Mouse (Mus musculus): ENCODE data around the gene Ptprf. TPM values are rescaled to one million over a fixed set of nuclear protein-coding genes. Genes with fewer than 3 reads are reported as not detected.

The Ptprf gene
- total RNA-seq (2021), result 10 to 100 TPM; 22.6 to 29.3 TPM

DNA sequence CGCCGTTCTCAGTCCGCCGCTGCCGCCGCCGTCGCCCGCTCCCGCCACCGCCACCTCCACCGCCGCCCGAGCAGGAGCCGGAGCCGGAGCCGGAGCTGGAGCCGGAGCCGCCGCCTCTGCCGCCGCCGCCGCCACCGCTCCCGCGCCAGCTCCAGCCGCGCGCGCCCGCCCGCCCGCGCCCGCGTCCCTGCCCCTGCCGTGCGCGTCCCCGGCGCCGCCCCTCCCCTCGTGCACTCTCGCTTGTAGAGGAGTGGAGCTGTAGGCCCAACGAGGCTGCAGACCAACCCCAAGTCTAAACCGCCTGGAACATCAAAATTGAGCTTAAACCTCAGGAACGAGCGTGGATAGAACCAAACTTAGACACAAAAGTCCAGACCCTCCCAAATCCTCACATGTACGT, at the start of gene Ptprf:
Gene Ptprf, minus strand, starts transcription at position 175 of the 400 bp plus-strand sequence.
- intact Hi-C loops (cut with DNase I), result loop anchor here (5.0 kb wide), 1 partner anchor 144 kb away; no protein-coding TSS in a partner anchor
- DNase-seq, result peak; percentile 77 to 82

- peak; percentile 36 to 66 for DNase-seq
- intact Hi-C loops (cut with DNase I), result no loop called here
These were observed 45.5 kb upstream of the Ptprf start for GRCm38 (mm10) chr4:118336658-118337057.

- DNase-seq, result no peak
- intact Hi-C loops (cut with DNase I), result no loop called here
These were observed 44.8 kb upstream of the Ptprf start for GRCm38 (mm10) chr4:118335991-118336390.

DNA sequence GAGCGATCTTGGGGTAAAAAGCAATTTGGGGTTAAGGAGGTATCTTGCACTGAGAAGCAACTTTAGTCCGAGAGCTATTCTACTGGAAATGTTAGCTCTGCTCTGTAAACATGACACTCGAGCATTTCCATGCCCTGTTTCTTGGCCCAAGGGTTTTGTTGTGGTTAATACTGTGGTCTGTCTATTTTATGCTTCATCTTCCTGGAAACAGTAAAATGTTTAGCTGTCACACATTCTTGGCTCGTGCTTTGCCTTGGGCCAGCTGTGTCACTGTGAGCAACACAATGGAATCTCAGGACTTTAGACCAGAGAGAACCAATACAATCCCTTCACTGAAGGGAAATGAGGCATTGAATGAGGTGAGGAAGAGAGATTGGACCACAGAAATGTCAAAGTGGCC, 40.6 kb upstream of the Ptprf start:
- peak; percentile 13 to 20 for DNase-seq
- intact Hi-C loops (cut with DNase I), result no loop called here

DNA sequence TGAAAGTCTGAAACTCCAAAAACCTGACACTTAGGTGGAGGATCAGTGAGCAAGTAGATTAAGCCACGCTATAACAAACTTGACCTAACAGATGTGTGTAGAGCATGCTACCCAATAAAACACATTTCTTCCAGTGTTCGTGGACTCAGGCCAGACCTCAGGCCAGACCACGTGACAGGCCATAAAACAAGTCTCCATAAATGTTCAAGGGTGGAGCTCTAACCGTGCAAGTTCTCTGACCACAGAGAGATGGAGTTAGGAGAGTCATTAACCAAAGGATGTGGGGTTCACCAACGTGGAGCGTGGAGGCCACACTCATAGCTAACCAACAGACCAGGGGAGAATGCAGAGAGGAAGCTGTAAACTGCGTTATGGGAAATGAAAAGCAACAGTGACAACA, 35.3 kb upstream of the Ptprf start:
- intact Hi-C loops (cut with DNase I), result no loop called here

GRCm38 (mm10) chr4:118320636-118321035, 29.4 kb upstream of the Ptprf start:
- intact Hi-C loops (cut with DNase I), result no loop called here
- DNase-seq, result no peak

More for the DNA sequence above, 35.3 kb upstream of the Ptprf start:
- no peak for DNase-seq

DNA sequence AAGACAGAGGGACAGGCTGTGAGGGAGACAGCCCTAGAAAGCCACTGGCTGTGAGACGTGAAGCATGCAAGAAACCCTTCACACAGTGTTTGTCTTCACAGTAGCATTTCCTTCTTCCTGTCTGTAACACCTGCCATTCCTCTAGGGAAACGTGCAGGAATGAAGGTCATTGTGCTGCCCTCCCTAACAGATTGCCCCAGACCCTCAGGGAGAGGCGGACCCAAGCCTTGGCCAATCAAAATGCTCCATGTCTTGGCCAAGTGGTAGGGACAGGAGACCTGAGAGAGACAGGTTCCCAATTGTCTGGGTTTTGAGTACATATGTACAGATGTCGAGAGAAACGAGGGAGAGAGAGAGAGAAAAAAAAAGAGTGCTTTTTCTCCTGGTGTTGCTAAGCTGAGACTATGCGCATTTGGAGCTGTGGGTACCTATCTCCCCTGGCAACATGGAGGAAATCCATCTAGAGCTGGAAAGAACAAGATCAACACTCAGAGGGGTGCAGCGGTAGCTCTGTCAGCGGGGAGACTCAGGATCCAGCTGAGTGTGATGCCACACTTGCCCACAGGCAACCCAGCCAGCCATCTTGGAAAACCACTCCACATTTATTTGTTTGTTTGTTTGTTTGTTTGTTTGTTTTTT, 28.6 kb upstream of the Ptprf start:
- DNase-seq, result no peak
- intact Hi-C loops (cut with DNase I), result no loop called here

DNA sequence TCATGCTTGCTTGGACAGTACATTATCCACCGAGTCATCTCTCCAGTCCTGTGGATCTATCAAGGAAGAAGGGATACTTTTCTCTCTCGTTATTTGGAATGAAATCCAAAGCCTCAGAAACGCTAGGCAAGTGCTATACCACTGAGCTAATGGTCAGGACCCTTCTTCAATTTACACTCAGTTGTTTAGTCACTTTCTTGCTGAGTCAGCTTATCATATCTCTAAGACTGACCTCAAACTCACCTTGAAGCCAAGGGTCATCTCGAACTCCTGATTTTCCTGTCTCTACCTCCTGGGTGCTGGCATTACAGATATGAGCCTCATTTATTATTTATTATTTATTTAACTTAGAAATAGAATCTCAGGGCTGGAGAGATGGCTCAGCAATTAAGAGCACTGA, 25.5 kb upstream of the Ptprf start:
- no peak for DNase-seq
- intact Hi-C loops (cut with DNase I), result no loop called here

GRCm38 (mm10) chr4:118315286-118315685, 24.1 kb upstream of the Ptprf start:
- no peak for DNase-seq
- intact Hi-C loops (cut with DNase I), result no loop called here

DNA sequence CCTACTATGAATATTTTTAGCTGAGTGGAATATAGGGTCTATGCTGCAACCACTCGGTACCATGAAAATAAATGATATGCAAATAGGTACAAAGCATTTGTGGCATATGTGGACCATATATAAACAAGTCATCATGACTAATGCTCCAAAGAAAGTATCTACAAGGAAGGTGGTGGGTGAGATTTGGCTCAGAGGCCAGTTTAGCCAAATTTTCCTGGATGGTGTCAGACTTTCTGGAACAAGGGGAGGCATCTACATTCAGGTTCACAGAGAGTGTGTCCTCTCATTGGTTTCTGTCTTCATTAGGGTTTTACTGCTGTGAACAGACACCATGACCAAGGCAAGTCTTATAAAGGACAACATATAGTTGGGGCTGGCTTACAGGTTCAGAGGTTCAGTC, 19.3 kb upstream of the Ptprf start:
- intact Hi-C loops (cut with DNase I), result no loop called here
- DNase-seq, result no peak

DNA sequence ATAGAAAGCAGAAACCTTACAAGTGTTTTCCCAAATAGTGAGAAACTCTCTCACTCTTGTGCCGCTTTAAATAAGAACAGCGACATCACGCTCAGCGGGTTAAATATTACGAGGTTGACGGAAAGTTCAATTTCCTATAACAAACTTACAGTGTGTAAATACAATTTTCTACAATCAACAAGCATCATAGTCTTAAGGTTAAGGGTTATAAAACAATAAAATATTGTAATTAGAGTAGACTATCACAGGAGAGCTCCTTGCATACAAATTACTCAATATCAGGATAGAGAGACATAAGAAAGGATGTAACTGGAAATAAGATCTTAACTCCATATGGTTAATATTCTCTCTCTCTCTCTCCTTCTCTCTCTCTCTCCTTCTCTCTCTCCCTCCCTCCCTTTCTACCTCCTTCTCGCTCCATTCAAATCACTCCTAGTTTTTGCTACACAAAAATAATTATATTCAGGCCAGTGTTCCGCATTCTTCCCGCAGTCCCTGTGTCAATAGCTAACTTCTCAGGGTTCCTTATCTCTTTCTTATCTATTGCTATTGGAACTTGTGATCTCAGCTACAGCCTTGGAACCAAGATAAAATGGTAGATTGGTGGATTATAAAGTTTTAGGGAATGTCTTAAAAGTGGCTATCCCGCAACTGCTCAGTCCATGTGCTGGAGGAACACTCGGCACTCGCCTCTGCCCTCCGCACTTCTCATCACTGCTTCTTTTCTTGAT, 16.5 kb upstream of the Ptprf start:
- DNase-seq, result no peak
- intact Hi-C loops (cut with DNase I), result no loop called here

GRCm38 (mm10) chr4:118306113-118306696, 15.0 kb upstream of the Ptprf start:
- intact Hi-C loops (cut with DNase I), result no loop called here
- DNase-seq, result no peak

DNA sequence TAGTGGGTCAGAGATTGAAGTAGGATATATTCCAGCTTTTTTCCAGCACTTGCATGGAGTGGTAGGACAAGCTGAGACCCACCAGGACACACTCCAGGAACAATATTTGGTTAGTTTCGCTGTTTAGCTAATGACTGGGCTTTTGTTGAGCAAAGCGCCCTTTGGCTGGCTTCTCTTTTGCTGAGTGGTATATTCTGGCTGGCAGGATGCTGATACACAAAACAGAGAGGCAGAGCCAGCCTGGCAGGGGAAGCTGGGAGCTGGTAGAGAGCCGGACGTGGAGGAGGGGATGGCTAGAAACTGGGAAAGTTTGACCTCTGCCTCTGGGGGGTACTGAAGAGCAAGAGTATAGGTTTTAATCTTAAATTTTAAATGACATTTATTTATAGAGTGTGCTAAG, 13.8 kb upstream of the Ptprf start:
- intact Hi-C loops (cut with DNase I), result no loop called here
- DNase-seq, result no peak

GRCm38 (mm10) chr4:118297844-118298243, 6.6 kb upstream of the Ptprf start:
- intact Hi-C loops (cut with DNase I), result no loop called here

DNA sequence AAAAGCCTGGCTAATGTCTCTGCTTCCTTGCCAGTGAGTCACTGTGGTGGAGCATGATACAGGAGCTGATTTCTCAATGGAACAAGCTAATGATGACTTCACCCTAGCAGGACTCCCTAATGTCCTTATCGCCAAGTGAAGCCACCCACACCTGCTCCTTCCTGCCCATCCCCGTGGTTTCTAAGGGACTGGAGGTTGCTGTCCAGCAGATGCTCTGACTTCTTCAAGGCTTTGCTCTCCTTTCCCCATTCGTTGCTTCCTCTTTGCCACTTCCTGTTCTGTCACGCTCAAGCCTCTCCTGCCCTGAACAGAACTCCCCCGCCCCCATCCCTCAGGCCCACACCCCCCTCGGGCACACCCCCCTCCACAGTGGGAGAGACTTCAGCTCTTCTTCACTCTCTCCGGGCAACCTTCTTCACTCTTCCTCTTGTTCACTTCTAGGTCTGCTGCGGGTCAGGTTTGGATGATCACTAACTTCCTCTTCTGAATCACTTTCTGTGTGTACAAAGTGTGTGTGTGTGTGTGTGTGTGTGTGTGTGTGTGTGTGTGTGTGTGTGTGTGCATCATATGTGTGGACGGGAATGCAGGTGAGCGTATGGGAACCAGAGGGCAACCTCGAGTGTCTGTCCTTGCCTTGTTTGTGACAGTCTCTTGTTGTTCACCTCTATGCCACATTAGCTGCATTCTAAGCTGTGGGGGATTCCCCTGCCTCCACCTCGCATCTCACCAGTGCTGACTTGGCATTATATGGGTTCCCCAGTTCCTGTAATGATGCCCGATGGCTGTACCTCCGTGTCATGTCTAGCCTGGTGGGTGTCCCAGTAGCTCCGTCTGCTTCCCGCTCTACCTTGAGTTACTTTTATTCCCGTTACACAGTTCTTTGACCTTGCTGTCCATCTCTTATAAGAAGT, 4.7 kb upstream of the Ptprf start:
- intact Hi-C loops (cut with DNase I), result loop anchor here (2.0 kb wide), 1 partner anchor 205 kb away; no protein-coding TSS in a partner anchor
- DNase-seq, result no peak

More at GRCm38 (mm10) chr4:118297844-118298243, 6.6 kb upstream of the Ptprf start:
- DNase-seq, result no peak

DNA sequence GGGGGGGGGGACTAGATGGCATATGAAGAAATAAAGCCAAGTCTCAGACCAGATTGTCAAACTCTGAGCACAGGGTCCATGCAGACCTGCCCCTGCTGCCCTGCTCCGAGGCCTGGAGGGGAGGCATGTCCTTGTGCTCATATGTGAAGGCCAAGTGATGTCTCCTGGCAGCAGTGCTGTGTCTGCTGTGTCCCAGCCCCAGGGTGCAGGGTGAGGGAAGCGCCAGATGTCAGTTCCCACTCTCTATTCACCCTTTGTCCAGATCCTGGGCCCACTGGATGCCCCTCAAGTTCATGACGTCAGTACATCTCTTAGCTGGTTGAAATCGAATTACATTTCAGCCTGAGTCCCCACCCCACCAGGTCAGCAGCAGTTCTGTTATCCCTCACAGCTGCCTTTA, 3.6 kb upstream of the Ptprf start:
- intact Hi-C loops (cut with DNase I), result loop anchor here (2.0 to 5.0 kb wide), 2 partner anchors 148 to 204 kb away; no protein-coding TSS in a partner anchor
- no peak for DNase-seq

DNA sequence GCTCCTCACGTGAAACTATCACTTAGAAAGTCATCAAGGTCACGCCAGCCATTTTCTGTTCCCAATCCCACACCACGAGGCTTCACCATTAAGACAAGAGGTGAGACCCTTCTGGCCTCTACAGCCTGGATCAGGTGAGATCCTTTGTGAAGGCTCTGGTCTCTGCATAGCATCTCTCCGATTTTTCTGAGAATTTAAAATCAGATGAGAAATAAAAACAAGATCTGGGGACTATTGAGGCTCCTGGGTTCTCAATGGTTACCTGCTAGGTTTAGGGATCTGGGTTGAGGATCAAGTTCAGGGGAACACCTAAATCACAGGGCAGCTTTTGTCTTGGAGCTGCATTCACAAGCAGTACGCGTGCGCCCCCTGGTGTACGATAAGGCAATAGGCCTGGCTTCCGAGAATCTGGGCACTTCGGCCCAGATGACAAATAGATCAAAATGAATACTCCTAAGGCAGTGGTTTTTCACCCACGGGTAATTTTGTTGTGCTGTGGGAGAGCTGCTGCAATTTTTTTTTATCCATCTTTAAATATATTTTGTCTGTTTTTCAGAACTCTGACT, 1.6 kb upstream of the Ptprf start:
- intact Hi-C loops (cut with DNase I), result loop anchor here (1.0 to 5.0 kb wide), 2 partner anchors 77 to 146 kb away; no protein-coding TSS in a partner anchor
- DNase-seq, result peak; percentile 82 to 88

GRCm38 (mm10) chr4:118290416-118291030, 682 bp downstream of the Ptprf start:
- DNase-seq, result peak; percentile 49 to 66
- intact Hi-C loops (cut with DNase I), result loop anchor here (5.0 kb wide), 1 partner anchor 143 kb away; no protein-coding TSS in a partner anchor

GRCm38 (mm10) chr4:118289960-118290415, 1.2 kb downstream of the Ptprf start:
- intact Hi-C loops (cut with DNase I), result loop anchor here (5.0 kb wide), 1 partner anchor 143 kb away; no protein-coding TSS in a partner anchor
- DNase-seq, result no peak

- intact Hi-C loops (cut with DNase I), result no loop called here
- DNase-seq, result no peak
These were observed 1.9 kb downstream of the Ptprf start for GRCm38 (mm10) chr4:118289266-118289665.

Data from heart, postnatal 10 days (tissue).